Mouse (Mus musculus) cerebellum, adult 18-20 months (tissue): Measurements from ENCODE around the gene Npw.
"Not testable (repeated sequence)": the region's sequence is repeated elsewhere in the genome, so short reads cannot be mapped to it uniquely, and the experiment has no call there.

Source experiments
- DNase-seq, 2 experiments: peaks; one replicate each; pipeline ENCODE4 v3.0.0; 2021

The Npw gene

DNA sequence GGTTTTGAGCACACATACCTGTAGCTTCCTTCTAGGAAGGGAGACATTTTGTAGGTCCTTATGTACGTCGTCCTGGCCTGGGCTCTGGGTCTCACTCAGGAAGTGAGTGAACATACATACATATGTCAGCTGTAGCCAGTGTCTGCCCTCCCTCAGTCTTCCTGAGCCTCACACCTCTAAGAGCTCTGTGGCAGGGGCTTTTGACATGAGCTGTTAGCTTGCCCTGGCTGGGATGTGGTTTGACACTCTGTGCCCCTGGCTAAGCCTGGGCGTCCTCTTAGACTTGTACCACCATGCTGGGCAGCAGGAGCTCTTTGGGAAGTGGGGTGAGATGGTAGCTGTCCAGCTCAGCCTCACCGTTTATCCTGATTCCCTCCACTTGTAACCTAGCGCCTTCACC, 13.1 kb upstream of the Npw start:
- no peak for DNase-seq

DNA sequence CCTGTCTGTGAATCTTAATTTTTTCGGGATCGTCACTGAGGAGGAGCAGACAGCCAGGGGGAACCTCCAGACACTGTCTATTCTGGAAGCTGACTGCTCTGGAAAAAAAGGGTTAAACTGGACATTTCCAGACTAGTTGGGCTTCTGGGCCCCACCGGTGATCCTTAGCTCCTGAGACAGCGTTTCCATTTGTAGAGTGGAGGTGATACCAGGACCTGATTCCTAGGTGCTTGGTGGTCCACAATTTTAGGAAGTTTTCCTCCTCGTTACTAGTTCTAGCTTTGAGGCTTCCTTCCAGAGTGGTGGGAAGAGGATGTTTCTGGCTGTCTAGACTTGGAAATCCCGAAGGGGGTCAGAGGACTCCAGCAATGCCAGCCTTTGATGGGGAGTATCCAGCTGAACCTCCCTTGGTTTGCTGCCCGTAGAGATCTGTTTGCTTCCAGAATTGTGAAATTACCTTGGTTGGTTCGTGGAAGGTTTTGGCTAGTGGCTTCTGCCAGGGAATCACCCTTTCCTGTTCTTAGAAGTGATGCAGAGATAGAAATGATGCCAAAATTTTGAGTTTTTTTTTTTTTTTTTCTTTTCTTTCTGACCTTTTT, 12.1 kb upstream of the Npw start:
- DNase-seq, result peak in 1 of 2 experiments; percentile 12

DNA sequence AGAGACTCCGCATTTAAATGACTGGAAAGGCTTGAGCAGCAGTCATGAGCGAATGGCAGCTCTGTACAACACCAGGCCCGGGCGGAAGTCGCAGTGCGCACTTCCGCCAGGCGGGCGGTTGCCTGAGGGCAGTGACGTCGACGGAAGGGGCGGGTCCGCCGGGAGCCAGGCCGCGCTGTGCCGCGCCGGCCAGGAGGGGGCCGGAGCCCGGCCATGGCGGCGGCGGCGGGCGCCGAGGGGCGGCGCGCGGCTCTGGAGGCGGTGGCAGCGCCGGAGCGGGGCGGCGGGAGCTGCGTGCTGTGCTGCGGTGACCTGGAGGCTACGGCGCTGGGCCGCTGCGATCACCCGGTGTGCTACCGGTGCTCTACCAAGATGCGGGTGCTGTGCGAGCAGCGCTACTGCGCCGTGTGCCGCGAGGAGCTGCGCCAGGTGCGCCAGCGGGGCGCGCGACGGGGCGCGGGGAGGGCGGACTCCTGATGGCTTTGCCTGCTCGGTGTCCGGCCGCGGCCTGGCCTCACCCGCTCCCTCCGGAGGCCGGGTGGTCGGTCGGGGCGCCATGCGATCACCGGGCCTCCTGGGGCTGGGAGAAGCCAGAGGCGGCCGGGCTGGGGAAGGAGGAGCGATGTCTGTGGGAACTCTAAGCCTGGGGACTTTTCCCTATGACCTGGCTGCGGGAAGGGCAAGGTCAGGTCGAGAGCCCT, 11.4 kb upstream of the Npw start, which contains the start of gene Zfp598:
TSS of gene Zfp598 (plus strand) at position 143 of the 701 bp plus-strand sequence.
- peak; percentile 96 to 98 for DNase-seq

DNA sequence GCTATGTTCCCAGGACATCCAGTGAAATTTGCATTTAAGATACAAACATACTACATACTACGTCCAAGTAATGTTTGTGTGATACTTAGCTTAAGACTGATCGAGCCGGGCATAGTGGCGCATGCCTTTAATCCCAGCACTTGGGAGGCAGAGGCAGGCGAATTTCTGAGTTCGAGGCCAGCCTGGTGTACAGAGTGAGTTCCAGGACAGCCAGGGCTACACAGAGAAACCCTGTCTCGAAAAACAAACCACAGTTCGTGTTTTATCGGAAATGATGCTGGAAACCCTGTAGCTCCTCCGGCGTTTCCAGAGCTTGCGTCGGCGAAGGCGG, 10.9 kb upstream of the Npw start:
- not testable (repeated sequence) for DNase-seq

DNA sequence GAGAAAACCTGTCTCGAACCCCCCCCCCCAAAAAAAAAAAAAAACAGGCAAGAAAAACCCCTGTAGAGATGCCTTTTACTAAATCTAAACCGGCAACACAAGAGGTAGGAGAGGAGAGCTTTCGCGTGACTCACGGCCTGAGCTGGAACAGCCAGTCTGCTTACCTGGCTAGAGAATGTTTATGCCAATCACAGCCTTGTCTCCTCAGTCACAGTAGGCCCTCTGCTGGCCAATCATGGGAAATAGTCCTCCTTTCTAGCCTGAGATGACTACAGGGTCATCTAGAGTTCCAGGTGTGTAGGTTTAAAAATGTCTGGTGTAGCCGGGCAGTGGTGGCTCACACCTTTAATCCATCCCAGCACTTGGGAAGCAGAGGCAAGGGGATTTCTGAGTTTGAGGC, 9.2 kb upstream of the Npw start:
- DNase-seq, result peak; percentile 79 to 88

DNA sequence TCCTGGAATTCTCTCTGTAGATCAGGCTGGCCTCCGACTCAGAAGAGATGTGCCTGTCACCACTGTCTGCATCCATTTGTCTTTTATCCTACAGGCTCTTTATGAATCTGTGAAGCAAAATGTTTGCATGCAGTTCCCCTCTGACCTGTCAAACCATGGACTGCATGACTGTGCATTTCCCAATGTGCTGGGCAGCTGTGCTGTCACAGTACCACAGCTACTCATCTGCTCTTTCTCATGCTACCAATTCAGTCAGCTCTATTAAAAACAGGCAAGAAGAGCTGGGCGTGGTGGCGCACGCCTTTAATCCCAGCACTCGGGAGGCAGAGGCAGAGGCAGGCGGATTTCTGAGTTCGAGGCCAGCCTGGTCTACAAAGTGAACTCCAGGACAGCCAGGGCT, 8.8 kb upstream of the Npw start:
- not testable (repeated sequence) for DNase-seq

DNA sequence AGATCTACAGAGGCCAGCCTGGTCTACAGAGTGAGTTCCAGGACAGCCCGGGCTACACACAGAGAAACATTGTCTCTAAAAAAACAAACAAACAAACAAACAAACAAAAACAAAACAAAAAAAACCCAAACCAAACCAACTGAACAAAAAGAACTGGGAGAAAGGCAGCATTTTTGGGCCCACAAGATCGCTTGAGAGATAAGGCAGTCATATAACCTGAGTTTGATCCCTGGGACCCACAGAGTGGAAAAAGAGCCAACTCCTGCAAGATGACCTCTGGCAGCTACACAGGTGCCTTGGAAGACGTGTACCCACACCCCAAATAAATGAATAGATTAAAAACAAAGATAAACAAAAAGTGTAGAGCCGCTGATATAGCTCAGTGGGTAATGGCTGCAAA, 3.3 kb downstream of the Npw start:
- no peak for DNase-seq

DNA sequence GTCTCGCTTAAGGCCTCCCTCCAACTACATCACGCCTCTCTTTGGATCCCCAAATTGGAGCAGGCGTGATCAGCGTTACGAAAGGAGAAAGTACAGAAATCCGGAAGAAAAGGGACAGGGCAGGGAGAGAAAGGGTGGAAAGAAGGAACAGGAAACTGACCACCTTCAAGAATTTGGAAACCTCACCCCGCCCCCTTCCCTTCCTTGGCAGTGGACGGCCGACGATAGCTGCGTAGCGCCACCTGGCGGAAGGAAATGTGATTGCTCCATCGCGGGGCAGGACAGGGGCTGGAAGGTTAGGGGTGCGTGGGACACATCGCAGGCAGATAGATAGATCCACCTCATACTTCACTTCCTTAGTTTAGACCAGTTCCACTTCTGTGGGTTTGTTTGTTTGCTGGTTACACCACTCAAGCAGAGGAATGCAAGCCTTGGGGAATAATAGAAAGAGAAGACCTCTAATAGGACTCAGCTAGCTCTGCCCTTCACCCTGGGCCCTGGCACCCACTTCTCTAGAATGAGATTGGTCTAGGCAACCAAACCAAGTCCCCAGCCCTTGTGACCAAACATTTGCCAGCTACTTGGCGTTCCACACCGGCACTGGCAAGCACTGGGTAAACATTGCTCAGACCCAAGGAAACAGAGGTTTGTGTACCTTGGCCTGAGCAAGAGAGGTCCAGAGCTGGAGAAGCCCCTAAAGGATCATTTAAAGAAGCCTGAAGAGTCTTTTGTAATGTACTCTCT, 4.1 kb downstream of the Npw start:
- DNase-seq, result peak; percentile 78 to 84

DNA sequence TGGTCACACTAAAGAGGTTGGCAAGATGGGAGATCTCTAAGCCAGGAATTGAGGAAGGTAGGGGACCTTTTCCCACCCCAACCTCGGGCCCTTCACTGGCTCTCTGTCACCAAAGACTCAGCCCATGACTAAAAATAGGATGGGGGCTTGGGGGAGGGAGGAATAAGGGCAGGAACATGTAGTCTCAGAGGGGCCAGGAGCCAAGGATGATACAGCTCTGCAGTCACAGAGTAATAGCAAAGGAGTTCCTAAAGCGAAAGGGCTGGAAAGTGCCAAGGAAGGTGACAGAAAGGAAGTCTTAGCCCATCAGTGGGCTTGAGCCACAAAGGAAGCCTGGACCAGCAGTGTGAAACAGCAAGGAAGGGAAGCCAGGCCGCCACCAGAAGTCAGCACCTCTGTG, 6.4 kb downstream of the Npw start:
- DNase-seq, result no peak

DNA sequence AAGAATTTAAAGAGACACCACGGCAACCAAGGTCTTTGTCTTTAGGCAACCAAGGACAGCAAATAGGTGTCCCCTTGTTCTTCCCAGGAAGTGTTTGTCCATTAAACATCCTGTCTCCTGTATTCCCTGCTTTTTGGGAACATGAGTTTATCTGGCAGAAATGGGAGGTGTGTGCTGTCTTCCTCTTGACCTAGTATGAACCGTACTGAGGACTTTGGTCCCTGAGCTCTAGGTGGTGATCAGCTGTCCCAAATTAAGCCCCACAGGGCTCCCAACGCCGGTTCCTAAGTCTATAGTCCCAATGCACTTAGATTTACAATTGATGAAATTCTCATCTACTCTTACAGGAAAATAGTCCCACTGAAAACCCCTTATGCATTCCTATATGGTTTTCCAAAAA, 7.5 kb downstream of the Npw start:
- no peak for DNase-seq

DNA sequence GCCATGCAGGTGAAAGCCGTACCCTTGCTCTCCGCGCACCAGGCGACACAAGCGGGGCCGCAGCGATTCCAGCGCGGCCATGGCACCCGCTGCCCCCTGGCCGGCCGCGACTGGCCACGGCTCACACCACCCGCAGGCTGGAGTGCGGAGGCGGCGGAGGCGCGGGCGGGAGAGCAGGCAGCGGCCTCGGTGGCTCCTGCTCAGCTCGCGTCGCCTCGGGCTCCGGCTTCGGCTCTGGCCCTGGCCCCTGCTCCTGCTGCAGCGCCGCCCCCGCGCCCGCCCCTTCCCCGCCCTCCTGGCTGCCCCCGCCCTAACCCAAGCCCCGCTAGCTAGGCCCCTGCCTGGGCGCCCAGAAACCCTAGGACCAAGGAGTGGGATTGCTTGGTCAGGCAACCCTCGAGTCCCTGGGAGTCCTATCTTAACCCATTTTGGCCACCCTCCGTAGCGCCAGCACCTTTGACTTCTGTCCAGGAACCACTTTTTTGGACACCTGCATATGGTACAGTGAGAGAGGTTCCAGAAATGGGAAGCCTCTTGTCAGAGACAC, 8.1 kb downstream of the Npw start, which contains the start of gene Slc9a3r2:
TSS of gene Slc9a3r2 (minus strand) at position 258 of the 547 bp plus-strand sequence.
- peak; percentile 77 to 84 for DNase-seq

DNA sequence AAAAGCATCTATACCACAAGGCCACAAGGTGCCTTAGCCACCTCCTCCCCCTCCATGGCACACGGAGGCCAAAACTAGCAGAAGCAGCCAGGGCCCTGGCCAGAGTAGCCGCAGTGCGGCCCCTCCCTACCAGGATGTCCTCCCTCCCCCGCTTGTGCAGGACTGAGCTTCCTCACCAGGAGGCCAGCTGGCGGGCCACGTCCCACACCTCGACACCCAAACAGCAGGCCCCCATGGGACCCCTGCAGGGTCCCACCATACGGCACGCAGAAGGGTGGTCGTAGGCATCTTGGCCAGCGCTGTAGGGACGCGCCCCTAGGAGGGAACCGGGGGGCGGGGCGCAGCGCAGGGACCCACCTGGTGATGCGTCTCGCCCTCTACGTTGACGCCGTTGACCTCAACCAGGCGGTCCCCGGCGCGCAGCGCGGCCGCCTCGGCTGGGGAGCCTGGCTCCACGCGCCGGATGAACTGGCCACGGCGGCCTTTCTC, 8.6 kb downstream of the Npw start:
- peak; percentile 75 to 78 for DNase-seq

DNA sequence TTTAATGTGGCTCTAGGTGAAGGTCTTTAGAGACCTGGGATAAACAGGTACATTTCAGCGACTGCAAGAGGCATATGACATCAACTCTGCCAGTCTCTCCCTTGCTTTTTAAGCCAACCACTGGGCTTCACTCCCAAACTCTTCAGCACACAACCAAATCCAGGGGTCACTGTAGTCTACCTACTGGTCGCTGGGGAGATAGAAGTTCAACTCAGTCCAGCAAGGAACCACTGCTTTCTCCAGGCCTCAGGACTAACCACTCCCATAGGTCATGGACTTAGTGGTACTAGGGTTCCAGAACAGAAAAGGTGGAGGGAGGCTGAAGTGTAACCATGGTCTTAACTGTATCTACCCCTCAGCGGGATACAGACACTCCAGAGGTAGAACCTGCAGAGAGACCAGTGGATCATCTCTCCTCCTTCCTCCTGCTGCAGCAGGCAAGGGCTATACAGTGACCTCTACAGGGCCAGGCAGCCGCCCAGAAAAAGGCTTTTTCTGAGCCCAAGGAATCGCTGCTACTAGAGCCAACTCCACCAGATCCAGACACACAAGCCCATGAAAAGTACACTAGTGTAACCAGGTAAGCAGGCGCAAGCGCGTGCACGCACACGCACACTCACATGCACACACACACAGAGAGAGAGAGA, 9.4 kb downstream of the Npw start:
- peak; percentile 59 to 65 for DNase-seq

DNA sequence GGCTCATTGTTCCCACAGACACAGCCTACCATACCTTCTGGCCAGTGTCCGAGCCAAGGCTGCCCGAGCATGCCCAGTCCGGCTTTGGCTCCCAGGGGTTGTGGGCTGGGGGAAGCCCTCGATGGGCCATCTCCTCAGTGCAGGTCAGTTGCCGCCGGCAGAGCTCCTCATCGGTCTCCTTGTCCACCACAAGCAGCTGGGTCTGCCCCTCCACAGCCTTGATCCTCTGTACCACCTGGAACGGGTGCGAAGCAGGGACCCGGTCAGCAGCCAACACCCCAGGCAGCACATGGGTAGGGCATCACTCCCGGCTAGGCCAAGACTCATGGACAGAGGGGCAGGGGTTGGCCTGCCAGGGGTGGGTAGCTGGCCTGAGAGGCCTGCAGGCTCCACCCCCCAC, 10.8 kb downstream of the Npw start:
- DNase-seq, result peak; percentile 42 to 50

DNA sequence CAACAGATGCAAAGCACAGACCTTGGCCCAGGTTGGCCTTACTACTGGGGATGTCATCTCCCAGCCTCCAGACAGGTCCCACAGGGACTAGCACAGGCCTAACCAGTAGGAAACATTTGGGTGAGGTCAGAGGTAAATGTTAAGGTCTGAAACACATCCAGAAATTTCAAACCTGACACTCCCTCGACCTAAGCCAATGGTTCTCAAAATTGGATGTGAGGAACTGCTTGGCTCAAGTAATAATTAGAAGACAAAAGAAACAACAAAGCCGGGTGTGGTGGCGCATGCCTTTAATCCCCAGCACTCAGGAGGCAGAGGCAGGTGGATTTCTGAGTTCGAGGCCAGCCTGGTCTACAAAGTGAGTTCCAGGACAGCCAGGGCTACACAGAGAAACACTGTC, 11.9 kb downstream of the Npw start:
- no peak for DNase-seq

DNA sequence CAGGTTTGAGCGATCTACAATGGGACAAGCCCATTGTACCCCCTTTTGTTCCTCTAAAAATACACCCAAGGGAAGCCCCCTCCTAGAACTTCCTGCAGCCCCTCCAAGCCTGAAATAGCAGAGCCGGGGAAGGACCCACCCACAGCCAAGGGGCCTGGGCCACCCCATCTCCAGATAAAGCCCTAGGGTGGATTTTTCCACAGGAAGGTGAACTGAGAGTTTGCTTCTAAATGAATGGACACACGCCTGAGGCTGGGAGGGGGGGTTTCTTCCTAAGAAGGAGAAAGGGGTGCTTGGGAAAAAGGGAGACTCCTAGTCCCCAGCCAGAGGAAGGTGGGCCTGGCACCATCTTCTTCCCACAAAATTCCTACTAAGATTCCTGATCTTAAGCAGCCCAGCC, 12.3 kb downstream of the Npw start:
- no peak for DNase-seq

DNA sequence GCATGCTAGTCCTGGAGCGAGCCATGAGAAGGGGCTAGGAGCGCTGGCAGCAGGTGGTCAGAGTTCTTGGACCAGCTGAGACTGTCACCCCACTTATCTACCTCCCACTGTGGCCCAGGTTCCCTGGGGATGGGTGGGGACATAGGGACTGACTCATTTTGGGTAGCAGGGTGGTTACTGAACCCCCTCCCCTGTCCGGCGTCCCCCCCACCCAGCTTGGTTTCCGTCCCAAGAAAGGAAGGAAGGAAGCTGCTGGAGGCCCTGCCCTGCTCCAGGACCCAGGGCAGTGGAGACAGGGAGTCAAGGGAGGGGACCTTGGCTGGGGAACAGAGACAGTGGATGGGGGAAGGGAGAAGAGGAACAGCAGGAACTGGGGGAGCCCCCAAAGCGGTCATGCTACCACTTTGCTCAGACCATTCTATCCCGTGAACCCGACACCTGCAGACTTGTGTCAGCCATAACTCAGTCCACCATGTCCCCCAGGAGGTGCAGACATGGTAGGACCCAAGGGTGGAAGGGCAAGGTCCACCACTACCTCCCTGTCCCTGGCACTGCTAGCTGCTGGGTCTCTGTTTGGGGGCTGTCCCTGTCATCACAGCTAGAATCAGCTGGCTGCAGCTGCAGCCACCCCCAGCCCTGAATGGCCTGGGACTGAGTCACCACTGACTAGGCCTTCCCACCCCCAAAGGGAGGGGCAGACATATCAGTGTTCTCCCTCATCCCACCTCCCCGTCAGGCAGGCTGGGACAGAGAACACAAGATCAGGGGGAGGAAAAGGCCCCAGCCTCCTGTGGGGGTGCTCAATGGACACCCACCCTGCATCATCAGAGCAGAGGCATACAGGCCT, 13.2 kb downstream of the Npw start:
- DNase-seq, result no peak

DNA sequence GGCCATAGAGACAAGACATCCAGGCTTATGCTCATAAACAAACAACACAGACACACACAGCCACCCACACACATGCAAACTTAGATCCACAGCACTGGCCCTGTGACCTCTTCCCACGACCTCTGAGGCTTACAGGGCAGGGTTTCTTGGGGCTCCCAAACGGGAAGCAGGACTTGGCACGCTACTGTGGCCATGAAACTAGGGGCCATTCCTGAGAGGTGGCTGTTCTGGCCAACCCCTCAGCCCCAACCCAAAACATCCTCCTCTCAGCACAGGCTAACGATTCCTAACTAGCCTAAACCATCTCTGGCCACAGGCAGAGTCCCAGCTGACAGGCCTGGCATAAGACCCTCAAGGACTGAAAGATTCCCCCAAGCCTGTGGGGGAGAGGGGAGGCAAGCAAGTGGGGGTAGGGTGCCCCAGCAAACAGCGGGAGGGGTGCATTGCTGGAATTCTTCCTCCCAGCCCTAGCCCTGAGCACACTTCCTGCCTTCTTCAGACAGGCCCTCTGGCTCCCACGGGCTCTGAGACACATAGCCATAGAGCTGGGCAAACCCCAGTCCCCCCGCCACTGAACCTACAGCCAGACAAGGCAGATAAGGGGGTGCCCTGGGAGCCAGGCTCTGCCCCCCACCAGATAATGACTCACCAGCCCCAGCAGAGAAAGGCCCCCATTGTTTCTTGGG, 14.1 kb downstream of the Npw start:
- DNase-seq, result no peak

DNA sequence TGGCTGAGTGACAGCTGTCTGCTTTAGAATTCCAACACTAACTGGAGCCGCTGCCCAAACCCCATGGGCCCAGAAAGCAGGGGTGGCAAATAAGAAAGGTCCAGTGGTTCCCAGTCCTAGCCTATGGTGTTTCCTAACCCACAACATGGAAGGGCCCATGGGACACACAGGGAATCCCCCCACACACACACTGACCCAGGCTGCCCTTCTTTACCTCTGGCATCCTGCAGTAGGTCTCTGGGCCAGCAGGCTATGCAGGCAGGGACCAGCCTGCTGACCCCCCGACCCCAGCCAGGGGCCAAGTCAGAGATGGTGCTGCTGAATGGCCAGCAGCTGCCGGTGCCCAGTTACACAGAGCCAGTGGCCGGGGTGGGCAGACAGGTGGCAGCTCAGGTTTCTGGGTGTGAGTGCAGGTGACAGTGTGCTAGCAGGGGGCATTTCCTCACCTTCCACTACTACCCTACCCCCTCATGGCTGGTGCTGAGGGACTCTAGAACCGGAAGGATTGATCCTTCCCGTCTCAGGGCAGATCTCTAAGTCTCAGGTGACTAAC, 15.4 kb downstream of the Npw start:
- DNase-seq, result no peak

DNA sequence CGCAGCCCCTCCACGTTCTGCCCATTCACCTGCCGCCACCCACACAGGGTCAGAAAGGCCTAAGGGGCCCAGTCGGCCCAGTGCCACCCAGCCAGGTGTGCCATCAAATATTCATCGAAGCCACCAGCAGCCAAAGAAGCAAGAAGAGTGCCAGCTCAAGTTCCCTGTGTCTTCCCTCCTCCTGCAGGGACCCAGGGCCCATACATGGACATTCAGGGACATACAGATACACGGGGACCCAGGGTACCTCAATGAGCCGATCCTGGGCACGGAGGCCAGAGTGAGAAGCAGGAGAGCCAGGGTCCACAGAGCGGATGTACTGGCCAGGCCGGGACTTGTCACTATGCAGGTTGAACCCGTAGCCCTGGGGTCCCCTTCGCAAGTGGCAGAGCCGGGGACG, 16.3 kb downstream of the Npw start:
- DNase-seq, result no peak

DNA sequence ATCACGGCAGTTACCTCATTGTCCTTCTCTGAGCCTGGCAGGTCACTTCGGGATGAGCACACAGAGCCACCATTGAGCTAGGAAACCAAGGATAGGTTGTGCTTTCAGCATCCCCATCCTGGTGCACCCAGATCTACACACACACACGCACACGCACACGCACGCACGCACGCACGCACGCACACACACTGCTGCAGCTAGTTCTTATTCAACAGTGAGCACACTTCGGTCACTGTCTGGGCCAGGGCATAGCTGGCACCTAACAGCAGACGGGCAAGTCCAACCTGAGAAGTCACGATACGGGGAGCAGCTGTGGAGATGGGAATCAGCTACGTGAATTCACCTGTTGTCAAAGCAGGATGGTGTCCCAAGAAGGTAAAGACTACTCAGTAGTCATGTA, 17.7 kb downstream of the Npw start:
- no peak for DNase-seq
